Mouse (Mus musculus): ENCODE results near the gene Fem1a. TPM values are rescaled to one million over a fixed set of nuclear protein-coding genes. Genes with fewer than 3 reads are reported as not detected.
A peak's percentile ranks its signal among the peaks of the same experiment; 100 is the strongest.

Fem1a gene
- total RNA-seq (2021) = 10 to 100 TPM; 30.5 to 33.5 TPM
- long read RNA-seq, experiment 1, full-length matches to known transcripts = 40 of 40 reads
- long read RNA-seq, experiment 1, partial matches to known transcripts = 0 of 40 reads
- long read RNA-seq, experiment 1, other reads (novel, unspliced or antisense) = 0 of 40 reads
- long read RNA-seq, experiment 2, full-length matches to known transcripts = 44 of 44 reads
- long read RNA-seq, experiment 2, partial matches to known transcripts = 0 of 44 reads
- long read RNA-seq, experiment 2, other reads (novel, unspliced or antisense) = 0 of 44 reads

GRCm38 (mm10) chr17:56256239-56256881 is at the start of gene Fem1a:
Gene Fem1a, plus strand, starts transcription at chr17:56256810.
- peak; percentile 60 to 81 for DNase-seq (ENCODE audit: low spot score in 2 of 2)

GRCm38 (mm10) chr17:56206986-56207674 is 49.5 kb upstream of the Fem1a start:
- no peak for DNase-seq (ENCODE audit: low spot score in 2 of 2)

GRCm38 (mm10) chr17:56207963-56208530 is 48.6 kb upstream of the Fem1a start:
- DNase-seq (ENCODE audit: low spot score in 2 of 2) = no peak

- DNase-seq (ENCODE audit: low spot score in 2 of 2) = no peak
Observed at GRCm38 (mm10) chr17:56208821-56209220, 47.8 kb upstream of the Fem1a start.

- no peak for DNase-seq (ENCODE audit: low spot score in 2 of 2)
Observed at GRCm38 (mm10) chr17:56211090-56211489, 45.5 kb upstream of the Fem1a start.

GRCm38 (mm10) chr17:56212676-56213075 is 43.9 kb upstream of the Fem1a start:
- no peak for DNase-seq (ENCODE audit: low spot score in 2 of 2)

- no peak for DNase-seq (ENCODE audit: low spot score in 2 of 2)
Observed at GRCm38 (mm10) chr17:56214229-56214628, 42.4 kb upstream of the Fem1a start.

GRCm38 (mm10) chr17:56217670-56218069 is 38.9 kb upstream of the Fem1a start:
- no peak for DNase-seq (ENCODE audit: low spot score in 2 of 2)

GRCm38 (mm10) chr17:56218377-56219191 is 38.0 kb upstream of the Fem1a start, which contains the start of gene Dpp9:
Gene Dpp9, minus strand, starts transcription at chr17:56218905.
- peak; percentile 69 to 78 for DNase-seq (ENCODE audit: low spot score in 2 of 2)

- DNase-seq (ENCODE audit: low spot score in 2 of 2) = no peak
Observed at GRCm38 (mm10) chr17:56219251-56219650, 37.4 kb upstream of the Fem1a start.

GRCm38 (mm10) chr17:56219805-56220204 is 36.8 kb upstream of the Fem1a start:
- DNase-seq (ENCODE audit: low spot score in 2 of 2) = no peak

GRCm38 (mm10) chr17:56224916-56225315 is 31.7 kb upstream of the Fem1a start:
- no peak for DNase-seq (ENCODE audit: low spot score in 2 of 2)

- no peak for DNase-seq (ENCODE audit: low spot score in 2 of 2)
Observed at GRCm38 (mm10) chr17:56226566-56226965, 30.0 kb upstream of the Fem1a start.

GRCm38 (mm10) chr17:56229943-56230342 is 26.7 kb upstream of the Fem1a start:
- no peak for DNase-seq (ENCODE audit: low spot score in 2 of 2)

- no peak for DNase-seq (ENCODE audit: low spot score in 2 of 2)
Observed at GRCm38 (mm10) chr17:56233389-56233788, 23.2 kb upstream of the Fem1a start.

- DNase-seq (ENCODE audit: low spot score in 2 of 2) = no peak
Observed at GRCm38 (mm10) chr17:56233818-56234469, 22.7 kb upstream of the Fem1a start.

GRCm38 (mm10) chr17:56241541-56242401 is 14.8 kb upstream of the Fem1a start:
- peak; percentile 73 to 79 for DNase-seq (ENCODE audit: low spot score in 2 of 2)

- no peak for DNase-seq (ENCODE audit: low spot score in 2 of 2)
Observed at GRCm38 (mm10) chr17:56245608-56246007, 11.0 kb upstream of the Fem1a start.

GRCm38 (mm10) chr17:56251136-56251829 is 5.3 kb upstream of the Fem1a start:
- no peak for DNase-seq (ENCODE audit: low spot score in 2 of 2)
